Mouse (Mus musculus) adrenal gland, postnatal 10 days (tissue): ENCODE data around the gene Aicda. TPM values are rescaled to one million over a fixed set of nuclear protein-coding genes. Genes with fewer than 3 reads are reported as not detected.
A peak's percentile ranks its signal among the peaks of the same experiment; 100 is the strongest.

ENCODE experiments used
- DNase-seq: peaks from one replicate; pipeline ENCODE4 v3.0.0; 2021; ENCODE audit warnings: mixed read lengths
- total RNA-seq, 2 experiments: library from RNA; stranded (reverse); gene quantifications; 2 replicates each; pipeline ENCODE4 v1.2.3; 2021

The Aicda gene
- total RNA-seq, 2 experiments from 2014 or later, result not detected

DNA sequence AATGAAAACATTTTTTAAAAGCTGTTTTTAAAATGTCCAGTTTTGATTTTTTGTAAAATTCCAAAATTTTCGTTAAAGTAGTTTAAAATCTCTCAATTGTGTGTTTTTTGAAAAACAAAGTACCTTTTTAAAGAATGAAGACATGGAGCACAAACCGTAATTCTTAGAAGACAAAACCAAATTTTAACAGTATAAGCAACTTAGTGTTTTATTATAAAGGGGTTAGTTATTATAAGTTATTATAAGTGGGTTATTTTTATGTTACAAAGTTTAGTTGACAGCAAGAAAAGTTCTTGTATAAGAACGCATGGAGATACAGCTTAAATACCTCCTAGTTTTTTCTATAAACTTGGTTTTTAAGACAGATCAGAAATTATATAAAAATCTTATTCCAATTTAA is 48.0 kb downstream of the Aicda start:
- DNase-seq, result no peak

DNA sequence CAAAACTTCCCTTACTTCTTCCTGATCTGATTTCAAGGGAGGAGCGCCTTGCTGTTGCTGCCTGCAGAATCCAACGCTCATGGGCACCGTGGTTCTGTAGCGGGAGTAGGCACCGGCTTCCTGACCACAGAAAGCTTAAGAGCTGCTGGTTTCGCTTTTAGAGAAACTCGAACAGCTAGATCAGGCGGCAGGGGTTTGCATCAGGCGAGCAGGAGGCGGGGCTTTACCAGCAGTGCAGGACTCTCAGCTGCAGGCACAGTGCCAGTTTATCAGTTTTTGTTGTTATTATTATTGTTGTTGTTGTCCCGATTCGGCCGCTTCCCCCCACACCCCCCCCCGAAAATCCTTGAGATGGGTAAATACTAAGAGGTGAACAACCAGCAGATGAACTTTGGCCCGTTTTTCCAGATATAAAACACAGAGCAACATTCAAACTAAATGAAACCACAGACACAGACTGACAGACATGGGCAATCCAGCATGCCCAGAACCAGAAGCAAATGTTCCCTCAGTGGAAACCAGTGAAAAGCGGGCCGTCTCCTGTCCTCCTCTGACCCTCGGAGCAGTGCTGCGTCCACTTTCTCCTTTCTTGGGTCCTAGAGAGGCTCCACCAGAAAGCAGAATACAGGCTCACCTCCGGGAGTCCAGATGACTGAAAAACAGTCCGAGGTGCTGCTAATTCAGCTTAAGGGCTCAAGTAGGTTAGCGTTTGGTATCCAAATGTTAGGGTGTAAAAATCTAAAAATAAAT is 48.8 kb downstream of the Aicda start, which contains the start of gene Apobec1:
Gene Apobec1 (minus strand): TSS at position 203 of the 750 bp plus-strand sequence.
- peak; percentile 82 for DNase-seq

- no peak for DNase-seq
Measured at GRCm38 (mm10) chr6:122602992-122603322, 49.4 kb downstream of the Aicda start.

DNA sequence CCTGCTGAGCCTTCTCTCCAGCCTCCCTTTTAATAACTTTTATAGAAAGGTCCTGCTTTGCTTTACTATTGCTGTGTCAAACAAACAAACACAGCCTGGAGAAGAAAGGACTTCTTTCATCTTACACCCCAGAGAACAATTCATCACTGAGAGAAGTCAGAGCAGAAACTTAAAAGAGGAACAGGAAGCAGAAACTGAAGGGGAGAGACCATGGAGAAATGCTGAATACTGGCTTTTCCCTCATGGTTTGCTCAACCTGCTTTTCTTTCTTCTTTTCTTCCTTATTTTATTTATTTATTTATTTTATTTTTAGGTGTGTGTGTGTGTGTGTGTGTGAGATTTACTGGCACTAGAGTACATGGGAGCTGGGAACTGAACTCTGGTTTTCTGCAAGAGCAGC is 50.7 kb downstream of the Aicda start:
- no peak for DNase-seq

GRCm38 (mm10) chr6:122605483-122605882 is 51.9 kb downstream of the Aicda start:
- no peak for DNase-seq

DNA sequence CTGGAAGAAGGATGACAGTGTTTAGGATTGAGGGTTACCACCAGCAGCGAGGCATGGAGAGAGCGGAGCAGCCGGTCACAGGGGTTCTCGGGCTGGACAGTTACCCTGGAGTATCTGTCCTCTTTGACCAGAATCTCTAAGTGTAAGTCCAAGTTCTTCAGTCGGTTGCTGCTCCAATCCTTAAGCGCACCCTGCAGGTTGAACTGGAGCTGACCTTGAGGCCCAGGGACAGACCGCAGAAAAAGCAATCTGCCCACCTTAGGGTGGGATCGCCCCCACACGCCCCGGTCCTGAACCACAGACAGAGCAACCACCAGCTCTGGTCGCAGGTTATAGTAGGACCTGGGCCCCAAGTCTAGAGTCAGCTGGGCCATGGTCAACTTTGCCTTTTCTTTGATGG is 53.1 kb downstream of the Aicda start:
- no peak for DNase-seq

DNA sequence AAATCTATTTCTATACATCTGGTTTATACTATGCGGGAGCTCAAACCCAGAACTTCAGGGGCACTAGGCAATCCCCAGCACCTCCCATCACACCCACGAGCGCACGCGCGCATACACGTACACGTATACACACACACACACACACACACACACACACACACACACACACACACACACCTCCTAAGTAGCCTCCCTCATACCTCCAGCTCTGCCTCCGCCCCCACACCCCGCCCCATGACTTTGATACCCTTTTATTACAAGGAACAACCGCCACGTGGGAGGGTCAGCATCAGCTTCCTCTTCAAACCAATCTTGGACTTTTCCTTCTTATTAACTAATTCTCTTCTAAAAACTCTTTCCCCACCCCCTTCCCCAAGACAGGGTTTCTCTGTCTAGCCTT is 54.1 kb downstream of the Aicda start:
- no peak for DNase-seq

DNA sequence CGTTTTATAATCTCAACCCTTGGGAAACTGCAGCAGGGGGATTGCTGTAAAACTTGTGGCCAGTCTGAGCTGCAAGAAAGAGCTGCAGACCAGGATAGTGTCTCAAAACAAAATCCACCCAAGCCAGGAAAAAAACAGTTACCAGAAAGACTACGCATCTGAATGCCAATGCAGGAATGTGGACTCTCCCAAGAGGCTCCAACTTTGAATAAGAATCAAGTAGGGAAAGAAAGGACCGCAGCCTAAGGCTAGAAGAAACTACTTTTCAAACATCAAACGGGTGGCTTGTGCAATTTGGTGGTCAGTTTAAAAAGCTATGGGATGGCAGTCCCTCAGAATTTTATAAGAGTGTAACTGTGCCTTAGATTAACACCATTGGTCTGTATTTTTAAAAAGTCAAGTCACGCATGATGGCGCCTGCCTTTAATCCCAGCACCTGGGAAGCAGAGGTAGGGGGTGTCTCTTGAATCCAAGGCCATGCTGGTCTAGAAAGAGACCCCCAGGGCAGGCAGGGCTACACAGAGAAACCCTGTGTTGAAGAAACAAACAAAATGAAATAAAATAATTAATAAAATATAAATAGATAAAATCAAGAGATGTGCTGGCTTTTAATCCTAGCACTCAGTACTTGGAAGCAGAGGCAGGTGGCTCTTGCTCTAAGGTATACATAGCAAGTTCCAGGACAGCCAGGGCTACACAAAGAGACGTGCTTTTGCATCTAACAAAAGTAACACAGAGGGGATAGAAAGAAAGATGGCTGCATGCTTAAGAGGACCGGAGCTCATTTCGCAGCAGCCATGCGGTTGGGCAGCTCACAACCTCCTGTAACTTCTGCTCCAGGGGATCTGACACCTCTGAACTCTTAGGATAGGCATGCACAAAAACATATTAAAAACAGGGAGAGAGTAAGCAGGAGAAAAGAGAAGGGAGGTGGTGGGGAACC is 55.1 kb downstream of the Aicda start:
- DNase-seq, result no peak

DNA sequence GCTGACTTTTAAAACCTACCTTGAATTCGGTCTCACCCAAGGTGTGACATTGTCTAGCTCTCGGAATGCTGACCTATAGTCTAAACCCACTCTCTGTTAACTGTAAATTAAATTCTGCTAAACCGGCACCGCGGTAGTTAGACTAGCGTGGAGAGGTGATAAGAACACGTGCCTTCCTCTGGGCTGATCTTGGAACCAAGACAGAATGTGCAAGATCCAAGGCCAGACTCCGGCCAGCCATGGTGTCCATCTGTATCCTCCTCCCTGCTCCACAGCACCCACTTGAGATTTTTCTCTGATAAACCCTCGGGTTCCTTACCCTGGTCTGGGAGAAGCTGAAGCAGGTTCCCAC is 55.8 kb downstream of the Aicda start:
- DNase-seq, result no peak

- DNase-seq, result no peak
Measured at GRCm38 (mm10) chr6:122609771-122610170, 56.2 kb downstream of the Aicda start, which contains the start of gene Gdf3. Gene Gdf3, minus strand, starts transcription at chr6:122610087.

DNA sequence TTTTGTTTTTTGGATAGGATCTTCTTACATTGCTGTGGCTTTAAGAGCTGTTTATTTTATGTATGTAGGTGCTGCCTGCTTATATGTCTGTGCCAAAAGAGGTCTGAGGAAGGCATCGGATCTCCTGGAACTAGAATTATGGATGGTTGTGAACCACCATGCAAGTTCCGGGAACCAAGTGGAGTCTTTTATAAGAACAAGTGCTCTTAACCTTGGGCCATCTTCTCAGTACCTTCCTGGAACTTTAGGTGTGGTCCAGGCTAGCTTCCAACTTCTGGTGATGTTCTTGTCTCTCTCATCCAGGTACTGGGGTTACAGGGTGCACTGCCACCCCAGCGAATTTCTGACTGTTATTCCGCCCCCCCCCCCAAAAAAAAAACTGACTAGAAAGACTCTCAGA is 58.8 kb downstream of the Aicda start:
- no peak for DNase-seq

Other genes with a start within 250 kb of the Aicda start
- gene M6pr, start 245.1 kb upstream of the Aicda start, total RNA-seq, result 100 to 1,000 TPM; 111 to 119 TPM
- gene Phc1, start 213.2 kb upstream of the Aicda start, total RNA-seq, result 10 to 100 TPM; 24.3 to 29.1 TPM
- 1 to 10 TPM in 1 of 2 experiments, under 1 TPM in 1; 0.82 to 1.5 TPM for gene Rimklb, start 55.0 kb upstream of the Aicda start, total RNA-seq
- 10 to 100 TPM; 53.9 to 57.8 TPM for gene Mfap5, start 48.0 kb upstream of the Aicda start, total RNA-seq
- 10 to 100 TPM; 10.5 to 11.2 TPM for gene Apobec1, start 48.6 kb downstream of the Aicda start, total RNA-seq
- not detected for gene Gdf3, start 56.3 kb downstream of the Aicda start, total RNA-seq
- not detected for gene Dppa3, start 72.6 kb downstream of the Aicda start, total RNA-seq
- gene Nanog, start 153.7 kb downstream of the Aicda start, total RNA-seq, result not detected
- 10 to 100 TPM; 10.1 to 12.9 TPM for gene Slc2a3, start 247.8 kb downstream of the Aicda start, total RNA-seq